Mouse (Mus musculus) midbrain, embryonic 10.5 days (tissue): Measurements from ENCODE around the gene Bpnt1. TPM values are rescaled to one million over a fixed set of nuclear protein-coding genes. Genes with fewer than 3 reads are reported as not detected.

Experiments used
- DNase-seq: peaks from one replicate; pipeline ENCODE4 v3.0.0-alpha.2; 2017; ENCODE audit warnings: low spot score
- H3K27ac ChIP-seq: fragments of 300-500 bp; sonication (generic); replicated peaks from 2 replicates; pipeline ENCODE4 v1.5.1; 2016; ENCODE audit warnings: mild to moderate bottlenecking
- H3K27me3 ChIP-seq: fragments of 300-500 bp; sonication (generic); 2 replicates; pipeline ENCODE4 v1.6.1; 2016; ENCODE audit warnings: low read depth, mild to moderate bottlenecking; ENCODE audit not compliant: poor library complexity, severe bottlenecking
- H3K36me3 ChIP-seq: fragments of 300-500 bp; sonication (generic); 2 replicates; pipeline ENCODE4 v1.6.1; 2016; ENCODE audit warnings: mild to moderate bottlenecking, moderate library complexity
- H3K4me1 ChIP-seq: fragments of 300-500 bp; sonication (generic); 2 replicates; pipeline ENCODE4 v1.6.1; 2016
- H3K4me3 ChIP-seq: fragments of 300-500 bp; sonication (generic); 2 replicates; pipeline ENCODE4 v1.5.1; 2016; ENCODE audit warnings: mild to moderate bottlenecking, moderate library complexity
- H3K9me3 ChIP-seq: fragments of 300-500 bp; sonication (generic); replicated peaks from 2 replicates; pipeline ENCODE4 v1.6.1; 2016; ENCODE audit warnings: mild to moderate bottlenecking
- WGBS: fragments of 180-500 bp; shearing (Covaris S2); methylation state at CpG from one replicate; pipeline ENCODE4 v1.1.7; 2016; 5-methylcytosine and 5-hydroxymethylcytosine counted together
- polyA plus RNA-seq: library from polyadenylated mRNA; unstranded; fragments of >200 nt; fragmentation: Nextera tagmentation; extraction: Ambion mirVana; gene quantifications from 2 replicates; pipeline ENCODE4 v1.2.1, GENCODE M21; 2016

Bpnt1 gene
- polyA plus RNA-seq, 1 experiment from 2014 or later = 30.7 TPM

DNA sequence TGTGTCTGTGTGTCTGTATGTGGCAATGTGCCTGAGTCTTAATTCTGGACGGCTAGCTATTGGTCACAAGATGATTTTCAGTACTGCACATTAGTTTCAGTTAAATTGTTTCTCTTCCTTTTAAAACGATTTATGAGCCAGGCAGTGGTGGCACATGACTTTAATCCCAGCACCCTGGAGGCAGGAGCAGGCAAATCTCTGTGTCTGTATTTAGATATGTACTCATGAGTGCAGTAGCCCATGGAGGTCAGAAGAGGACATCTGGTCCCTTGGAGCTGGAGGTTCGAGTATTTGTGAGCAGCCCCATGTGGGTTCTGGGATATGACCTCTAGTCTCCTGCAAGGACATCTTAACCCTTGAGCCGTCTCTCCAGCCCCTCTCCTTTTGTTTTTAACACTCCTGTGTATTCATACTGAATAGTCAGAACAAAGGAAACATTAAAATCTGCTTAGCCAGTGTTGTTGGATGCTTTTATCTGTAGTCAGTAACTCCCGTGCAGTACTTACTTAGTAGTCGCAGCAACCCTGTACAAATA lies 3.3 kb downstream of the Bpnt1 start:
- Histone ChIP-seq H3K4me1 (peaks cover 40% of the 10 kb centered on the region), H3K36me3 (peaks cover 31% of the 10 kb centered on the region), H3K27me3 (no peaks in the 10 kb centered on the region), H3K9me3 (no peaks in the 10 kb centered on the region), H3K4me3 (no peak overlapping the region), H3K27ac (no peak overlapping the region)
- DNase-seq = no peak
- WGBS = 74% methylated on average over 6 of the region's 6 CpGs

DNA sequence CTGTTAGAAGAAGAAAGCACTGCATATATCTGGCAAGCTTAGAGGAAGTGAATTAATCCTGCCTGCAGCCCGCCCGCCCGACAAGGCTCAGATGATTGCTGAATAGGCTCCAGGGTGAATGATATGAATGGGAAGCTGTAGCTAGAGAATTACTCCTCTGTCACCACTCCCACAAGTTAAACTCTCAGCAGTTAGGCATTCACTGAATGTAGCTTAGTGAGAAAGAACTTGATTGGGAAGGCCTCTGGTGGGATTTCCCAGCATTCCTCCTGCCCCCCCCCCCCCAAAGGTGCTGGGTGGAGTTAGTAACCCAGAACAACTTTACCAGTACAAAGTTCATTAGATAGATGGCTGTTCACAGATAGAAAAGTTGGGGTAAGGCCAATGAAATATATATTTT lies 4.6 kb downstream of the Bpnt1 start:
- DNase-seq = no peak
- H3K4me3 ChIP-seq = no peak overlapping the region
- H3K4me1 ChIP-seq = peaks cover 40% of the 10 kb centered on the region
- H3K36me3 ChIP-seq = peaks cover 43% of the 10 kb centered on the region
- H3K27me3 ChIP-seq = no peaks in the 10 kb centered on the region
- H3K9me3 ChIP-seq = no peaks in the 10 kb centered on the region
- 46% methylated on average over 3 of the region's 3 CpGs for WGBS
- H3K27ac ChIP-seq = no peak overlapping the region

GRCm38 (mm10) chr1:185342441-185342840 lies 10.5 kb downstream of the Bpnt1 start:
- no peaks in the 10 kb centered on the region for H3K27me3 ChIP-seq
- peaks cover 95% of the 10 kb centered on the region for H3K36me3 ChIP-seq
- 96% methylated on average over 4 of the region's 4 CpGs for WGBS
- H3K27ac ChIP-seq = no peak overlapping the region
- H3K4me1 ChIP-seq = no peaks in the 10 kb centered on the region
- no peaks in the 10 kb centered on the region for H3K9me3 ChIP-seq
- H3K4me3 ChIP-seq = no peak overlapping the region
- no peak for DNase-seq

GRCm38 (mm10) chr1:185343422-185343821 lies 11.5 kb downstream of the Bpnt1 start:
- Histone ChIP-seq H3K27me3 (no peaks in the 10 kb centered on the region), H3K9me3 (no peaks in the 10 kb centered on the region), H3K4me3 (no peak overlapping the region), H3K4me1 (no peaks in the 10 kb centered on the region), H3K36me3 (peaks cover 98% of the 10 kb centered on the region), H3K27ac (no peak overlapping the region)
- DNase-seq = no peak
- WGBS = 86% methylated on average over 8 of the region's 8 CpGs

DNA sequence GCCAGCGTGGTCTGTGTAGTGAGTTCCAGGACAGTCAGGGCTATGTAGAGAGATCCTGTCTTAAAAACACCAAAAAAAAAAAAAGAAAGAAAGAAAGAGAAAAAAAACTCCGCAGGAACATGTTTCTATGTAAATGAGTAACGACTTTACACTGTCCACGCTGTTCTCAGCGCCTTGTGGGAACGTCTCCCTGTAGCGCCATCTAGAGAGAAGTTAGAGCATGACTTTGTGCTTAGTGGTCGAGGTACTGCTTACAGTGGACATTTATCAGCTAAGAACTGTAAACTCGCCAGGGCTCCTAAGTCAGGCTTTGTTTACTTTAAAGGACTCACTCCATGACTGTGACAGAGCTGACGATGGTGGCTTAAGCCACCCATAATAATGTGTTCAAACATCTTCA lies 14.2 kb downstream of the Bpnt1 start:
- Histone ChIP-seq H3K4me3 (no peak overlapping the region), H3K4me1 (no peaks in the 10 kb centered on the region), H3K27me3 (no peaks in the 10 kb centered on the region), H3K9me3 (no peaks in the 10 kb centered on the region), H3K36me3 (peaks cover 100% of the 10 kb centered on the region), H3K27ac (no peak overlapping the region)
- DNase-seq = no peak
- 80% methylated on average over 10 of the region's 10 CpGs for WGBS

DNA sequence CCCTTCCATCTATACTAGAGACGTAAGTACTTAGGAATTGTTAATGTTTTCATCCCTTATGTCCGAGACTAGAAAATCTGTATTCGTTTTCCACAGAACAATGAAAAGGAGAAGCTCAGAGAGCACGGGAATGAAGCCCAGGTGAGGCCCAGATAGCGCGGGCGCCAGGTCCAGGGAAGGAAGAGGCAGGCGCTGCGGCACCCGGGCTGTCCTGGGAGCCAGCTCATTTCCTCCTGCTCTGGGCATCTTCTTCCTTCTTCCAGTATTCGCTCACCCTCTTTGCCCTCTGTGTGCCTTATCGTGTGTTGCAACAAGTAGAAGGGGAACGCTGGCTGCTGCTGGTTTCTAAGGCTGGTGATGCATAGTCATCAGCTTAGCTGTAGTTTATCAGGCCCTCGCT lies 17.8 kb downstream of the Bpnt1 start:
- H3K27me3 ChIP-seq = no peaks in the 10 kb centered on the region
- H3K36me3 ChIP-seq = peaks cover 95% of the 10 kb centered on the region
- H3K4me1 ChIP-seq = no peaks in the 10 kb centered on the region
- H3K9me3 ChIP-seq = no peaks in the 10 kb centered on the region
- H3K27ac ChIP-seq = no peak overlapping the region
- WGBS = 92% methylated on average over 14 of the region's 14 CpGs
- no peak for DNase-seq
- H3K4me3 ChIP-seq = no peak overlapping the region

DNA sequence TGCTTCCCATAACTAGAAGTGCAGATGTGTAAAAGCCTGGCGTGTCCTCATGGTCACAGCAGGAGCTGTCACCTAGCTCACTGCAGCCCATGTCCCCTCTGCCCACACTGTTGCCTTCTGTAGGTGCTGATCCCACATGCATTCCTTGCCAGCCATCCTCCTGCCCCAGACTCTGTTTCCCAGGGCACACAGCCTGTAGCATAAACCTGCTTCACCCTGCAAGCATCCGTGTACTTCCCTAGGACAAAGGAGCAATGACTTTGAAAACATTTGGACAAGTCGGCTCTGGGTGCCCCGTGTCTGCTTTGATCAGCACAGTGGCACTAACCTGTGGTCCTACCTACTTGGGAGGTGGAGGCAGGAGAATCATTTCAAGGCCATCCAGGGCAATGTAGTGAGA lies 18.7 kb downstream of the Bpnt1 start:
- Histone ChIP-seq H3K4me3 (no peak overlapping the region), H3K27me3 (no peaks in the 10 kb centered on the region), H3K27ac (no peak overlapping the region), H3K36me3 (peaks cover 95% of the 10 kb centered on the region), H3K9me3 (no peaks in the 10 kb centered on the region), H3K4me1 (no peaks in the 10 kb centered on the region)
- WGBS = 96% methylated on average over 4 of the region's 4 CpGs
- DNase-seq = no peak

GRCm38 (mm10) chr1:185352151-185352550 lies 20.2 kb downstream of the Bpnt1 start:
- no peaks in the 10 kb centered on the region for H3K27me3 ChIP-seq
- H3K36me3 ChIP-seq = peaks cover 94% of the 10 kb centered on the region
- H3K9me3 ChIP-seq = no peaks in the 10 kb centered on the region
- no peak overlapping the region for H3K4me3 ChIP-seq
- no peak overlapping the region for H3K27ac ChIP-seq
- no peaks in the 10 kb centered on the region for H3K4me1 ChIP-seq
- DNase-seq = no peak
- 92% methylated on average over 12 of the region's 12 CpGs for WGBS

DNA sequence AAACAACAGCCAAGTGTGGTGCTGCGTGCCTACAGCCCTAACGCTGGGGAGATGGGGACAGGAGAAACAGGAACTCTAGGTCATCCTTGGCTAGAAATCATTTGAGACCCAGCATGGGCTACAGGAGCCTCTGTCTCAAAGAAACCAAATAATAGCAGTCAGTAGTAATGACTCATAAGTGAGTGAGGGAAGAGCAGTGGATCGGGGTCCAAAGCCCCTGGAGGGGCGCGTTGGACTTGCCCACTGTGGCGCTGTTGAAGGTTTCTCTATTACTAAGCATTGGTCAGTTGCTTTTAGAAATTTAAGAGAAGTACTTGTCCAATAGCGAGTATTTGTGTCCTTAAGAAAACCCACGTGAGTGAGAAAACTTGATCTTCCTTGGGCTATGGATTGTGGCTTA lies 21.4 kb downstream of the Bpnt1 start:
- H3K4me3 ChIP-seq = no peak overlapping the region
- H3K27me3 ChIP-seq = no peaks in the 10 kb centered on the region
- no peaks in the 10 kb centered on the region for H3K9me3 ChIP-seq
- no peak for DNase-seq
- WGBS = 95% methylated on average over 8 of the region's 8 CpGs
- H3K27ac ChIP-seq = no peak overlapping the region
- no peaks in the 10 kb centered on the region for H3K4me1 ChIP-seq
- peaks cover 93% of the 10 kb centered on the region for H3K36me3 ChIP-seq

- no peaks in the 10 kb centered on the region for H3K27me3 ChIP-seq
- no peak for DNase-seq
- H3K9me3 ChIP-seq = no peaks in the 10 kb centered on the region
- H3K4me1 ChIP-seq = no peaks in the 10 kb centered on the region
- H3K4me3 ChIP-seq = no peak overlapping the region
- 91% methylated on average over 4 of the region's 4 CpGs for WGBS
- peaks cover 85% of the 10 kb centered on the region for H3K36me3 ChIP-seq
- H3K27ac ChIP-seq = no peak overlapping the region
Measured at GRCm38 (mm10) chr1:185354731-185355130, 22.8 kb downstream of the Bpnt1 start.

GRCm38 (mm10) chr1:185356246-185356645 lies 24.3 kb downstream of the Bpnt1 start:
- no peak for DNase-seq
- Histone ChIP-seq H3K4me1 (no peaks in the 10 kb centered on the region), H3K27me3 (no peaks in the 10 kb centered on the region), H3K4me3 (no peak overlapping the region), H3K9me3 (no peaks in the 10 kb centered on the region), H3K36me3 (peaks cover 70% of the 10 kb centered on the region), H3K27ac (no peak overlapping the region)
- 98% methylated on average over 8 of the region's 8 CpGs for WGBS

DNA sequence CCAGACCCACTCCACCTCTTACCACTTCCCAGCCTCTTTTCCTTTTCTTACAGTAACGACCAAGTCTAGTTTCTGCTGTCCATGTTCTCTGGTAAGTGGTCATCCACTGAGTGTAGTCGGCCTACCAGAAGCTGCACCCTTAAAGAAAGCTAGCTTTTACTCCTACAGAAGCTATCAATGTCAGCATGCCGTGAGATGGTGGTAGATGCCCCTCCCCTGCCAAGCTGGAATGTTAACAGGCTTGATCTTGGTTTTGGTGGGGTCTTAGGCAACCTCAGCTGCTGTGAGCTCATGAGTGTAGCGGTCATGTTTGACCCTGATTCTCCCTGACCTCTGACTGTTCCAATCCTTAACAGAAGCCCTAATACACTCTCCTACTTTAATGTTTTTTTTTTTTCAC lies 26.3 kb downstream of the Bpnt1 start:
- 86% methylated on average over 4 of the region's 4 CpGs for WGBS
- Histone ChIP-seq H3K4me1 (peaks cover 10% of the 10 kb centered on the region), H3K9me3 (no peaks in the 10 kb centered on the region)

GRCm38 (mm10) chr1:185362677-185363520 lies 30.9 kb downstream of the Bpnt1 start, which contains the start of gene Eprs:
Eprs (plus strand) TSS chr1:185363044.
- H3K27ac ChIP-seq = peak within 1 kb of the TSS; percentile 94
- peak within 1 kb of the TSS; percentile 93 for H3K4me3 ChIP-seq
- no peaks in the 10 kb centered on the region for H3K27me3 ChIP-seq
- H3K4me1 ChIP-seq = peaks cover 29% of the 10 kb centered on the region
- WGBS = under 1% methylated on average over 92 of the region's 92 CpGs
- no peaks in the 10 kb centered on the region for H3K9me3 ChIP-seq
- DNase-seq = peak; percentile 99
- H3K36me3 ChIP-seq = peaks cover 18% of the 10 kb centered on the region

More for the DNA sequence above, 26.3 kb downstream of the Bpnt1 start:
- Histone ChIP-seq H3K27ac (no peak overlapping the region), H3K4me3 (no peak overlapping the region), H3K27me3 (no peaks in the 10 kb centered on the region), H3K36me3 (peaks cover 53% of the 10 kb centered on the region)
- DNase-seq = no peak
